Mouse (Mus musculus) inflammation-experienced regulatory T-cells, adult 6 months (primary cell): Measurements from ENCODE around the gene 5530401A14Rik. TPM values are rescaled to one million over a fixed set of nuclear protein-coding genes. Genes with fewer than 3 reads are reported as not detected.

Experiments used
- ATAC-seq: one replicate; pipeline ENCODE4 v1.8.0; 2017
- polyA plus RNA-seq, 3 experiments: library from polyadenylated mRNA; unstranded; fragments of 100-300 nt; shearing (Covaris generic); gene quantifications; one replicate each; pipeline ENCODE4 v1.2.1; 2017

Gene 5530401A14Rik
- not detected for polyA plus RNA-seq

DNA sequence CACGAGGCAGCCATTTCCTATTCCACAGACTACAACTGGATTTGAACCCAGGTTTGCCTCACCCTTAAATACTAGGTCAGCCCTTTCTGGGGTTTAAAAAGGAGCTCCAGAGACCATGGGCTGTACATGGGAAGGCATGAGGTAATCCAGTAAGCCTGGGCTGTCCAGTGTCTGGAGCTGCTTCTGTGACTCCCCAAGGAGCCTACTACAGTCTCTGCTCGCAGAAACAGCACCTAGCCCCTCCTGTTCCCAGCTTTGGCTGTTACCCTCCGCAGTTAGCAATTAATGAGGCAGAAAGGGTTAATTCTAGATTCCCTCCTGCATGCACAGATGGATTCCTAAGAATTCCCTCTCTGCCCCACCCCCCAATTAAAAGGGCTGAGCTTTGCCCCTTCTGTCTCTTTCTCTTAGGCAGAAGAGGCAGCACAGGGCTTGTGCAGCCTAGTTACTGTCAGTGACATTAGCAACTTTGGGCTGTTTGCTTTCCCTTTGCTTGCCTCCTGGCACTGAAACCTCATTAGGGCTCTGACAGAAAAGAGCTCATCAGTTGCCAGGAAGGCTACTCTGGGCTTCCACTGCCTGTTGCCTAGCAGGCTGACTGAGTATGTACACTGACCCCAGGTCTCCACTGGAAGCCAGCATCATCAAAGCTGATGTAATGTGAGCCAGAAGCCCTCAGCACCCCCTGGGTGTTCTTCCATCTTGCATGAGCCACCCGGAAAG lies at the start of gene 5530401A14Rik:
Gene 5530401A14Rik (plus strand): TSS at position 424 of the 723 bp plus-strand sequence.
- ATAC-seq, result no peak

DNA sequence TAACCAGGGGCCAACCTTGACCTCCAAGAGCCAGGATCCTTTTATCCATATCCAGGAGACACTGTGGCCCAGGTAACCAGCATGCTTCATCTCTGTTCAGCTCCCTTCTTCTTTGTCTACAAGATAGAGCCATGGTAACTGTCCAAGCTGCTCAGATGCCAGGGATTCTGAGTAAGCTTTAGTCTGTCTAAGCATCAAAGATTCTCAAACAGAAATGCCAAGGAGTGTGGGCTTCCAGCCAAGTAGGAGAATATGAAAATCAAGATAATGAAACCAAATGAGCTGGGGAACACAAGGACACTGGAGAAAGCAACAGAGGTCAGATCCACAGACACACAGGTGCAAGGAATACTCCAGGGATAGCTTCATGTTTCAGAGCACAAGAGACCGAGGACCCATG lies 45.7 kb upstream of the 5530401A14Rik start:
- no peak for ATAC-seq

DNA sequence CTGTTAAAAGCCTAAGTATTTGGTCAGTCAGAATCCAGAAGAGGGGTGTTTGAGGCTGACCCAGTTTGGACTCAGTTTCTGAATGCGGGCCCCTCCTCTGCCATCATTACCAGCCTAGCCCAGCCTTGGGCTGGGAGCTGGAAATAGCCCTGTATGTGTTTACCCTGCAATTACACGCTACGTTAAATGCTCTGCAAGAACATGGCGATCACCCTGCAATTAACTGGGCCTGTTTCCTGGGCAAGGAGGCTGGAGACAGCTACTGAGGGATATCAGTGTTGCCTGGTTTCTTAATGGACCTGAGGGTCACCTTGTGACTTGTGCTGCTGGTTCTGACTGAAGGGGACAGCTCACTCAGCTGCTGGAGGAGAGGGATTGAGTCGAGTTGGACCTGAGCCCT lies 43.9 kb upstream of the 5530401A14Rik start:
- no peak for ATAC-seq

DNA sequence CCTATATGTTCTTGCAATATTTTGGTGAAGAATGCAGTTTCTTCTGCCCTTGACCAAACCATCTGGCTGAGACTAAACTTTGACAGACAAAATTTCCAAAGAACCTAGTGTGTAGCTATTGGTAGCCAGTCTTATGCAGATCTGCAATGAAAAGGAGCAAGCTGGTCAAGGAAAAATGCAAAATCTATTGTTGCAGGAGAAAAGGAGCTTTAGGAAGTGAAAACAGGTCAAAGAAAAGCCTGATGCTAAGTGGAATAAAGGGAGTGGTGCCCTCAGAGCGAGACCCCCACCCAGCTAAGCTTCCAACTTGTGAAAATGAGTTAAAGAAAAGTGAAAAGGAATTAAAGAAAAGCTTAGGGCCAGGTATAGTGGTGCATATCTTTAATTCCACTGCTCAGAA lies 28.1 kb upstream of the 5530401A14Rik start:
- no peak for ATAC-seq

DNA sequence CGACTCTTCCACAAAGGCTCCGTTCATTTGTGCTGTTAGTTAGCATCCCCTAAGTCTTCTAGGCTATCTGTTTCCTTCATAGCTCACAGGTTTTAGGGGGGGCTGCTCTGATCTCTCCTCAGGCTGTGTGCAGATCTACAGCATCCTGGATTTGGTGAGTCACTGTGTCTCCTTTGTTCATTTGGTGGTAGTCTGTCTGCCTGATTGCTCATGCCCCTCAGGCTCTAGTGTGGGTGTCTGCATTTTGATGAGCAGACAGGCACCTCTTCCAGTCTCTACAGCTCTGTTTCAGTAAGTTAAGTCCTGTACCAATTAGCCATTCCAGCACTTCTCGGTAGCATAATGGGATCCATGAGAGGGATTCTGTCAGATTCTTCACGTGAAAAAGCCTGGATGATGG lies 22.0 kb upstream of the 5530401A14Rik start:
- ATAC-seq, result no peak

DNA sequence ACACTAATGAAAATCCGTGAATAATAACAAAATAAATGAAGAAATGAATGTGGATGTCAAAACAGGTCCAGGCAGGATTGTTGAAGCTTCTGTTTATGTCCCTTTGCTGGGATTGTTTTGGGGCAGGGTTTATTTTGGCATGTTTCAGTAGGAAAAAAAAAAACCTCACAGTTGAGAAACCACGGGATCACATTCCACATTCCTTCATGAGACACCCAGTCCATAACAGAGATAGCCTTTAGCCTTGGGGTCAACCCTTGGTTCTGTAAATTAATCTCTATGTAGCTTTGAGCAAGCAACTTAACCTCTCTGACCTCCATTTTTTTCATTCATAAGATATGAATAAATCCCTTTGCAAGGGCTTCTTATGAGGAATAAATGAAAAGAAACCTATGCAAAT lies 19.5 kb upstream of the 5530401A14Rik start:
- ATAC-seq, result no peak

DNA sequence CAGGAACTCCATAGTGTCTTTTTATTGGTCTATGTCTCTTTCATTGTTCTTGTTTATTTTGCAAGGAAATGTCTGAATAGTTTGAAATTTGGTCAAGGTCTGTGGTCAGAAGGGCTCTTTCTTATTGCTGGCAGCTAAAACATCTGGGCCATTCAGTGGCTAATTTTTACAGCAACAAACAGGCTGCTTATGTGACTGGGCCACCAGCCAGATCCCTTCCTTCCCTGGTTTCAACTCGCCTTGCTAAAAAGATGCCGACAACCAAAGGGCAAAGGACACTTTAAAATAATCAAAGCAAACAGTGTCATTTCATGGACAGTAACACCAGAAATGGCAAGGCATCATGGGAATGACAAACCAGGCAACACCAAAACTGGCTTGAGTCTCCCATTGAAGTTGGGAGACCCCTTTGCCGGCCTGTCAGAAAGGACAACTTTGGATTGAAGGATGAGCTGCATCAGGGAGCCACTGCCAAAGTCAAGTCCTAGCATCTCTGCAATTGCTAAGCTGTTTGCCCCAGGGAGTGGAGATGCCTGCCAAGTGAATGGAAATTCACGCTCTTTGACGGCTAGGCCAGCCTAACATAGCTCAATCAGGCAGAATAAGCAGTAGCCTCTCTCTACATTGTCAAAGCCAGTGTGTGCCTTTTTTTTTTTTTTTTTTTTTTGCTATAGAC lies 15.3 kb upstream of the 5530401A14Rik start:
- ATAC-seq, result no peak

DNA sequence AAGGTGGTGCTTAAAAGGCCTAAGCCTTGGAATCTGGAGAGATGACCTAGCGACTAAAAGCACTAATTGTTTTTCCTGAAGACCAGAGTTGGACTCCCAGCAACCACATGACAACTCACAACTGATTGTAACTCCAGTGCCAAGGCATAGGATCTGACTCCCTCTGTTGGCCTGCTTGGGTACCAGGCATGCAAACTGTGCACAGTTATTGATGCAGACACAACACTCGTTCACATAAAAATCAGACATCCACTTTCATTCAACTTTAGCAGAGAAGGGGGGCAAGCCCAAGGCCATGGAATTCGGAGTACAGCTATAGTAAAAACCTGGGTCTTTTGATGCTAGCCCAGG lies 14.8 kb upstream of the 5530401A14Rik start:
- ATAC-seq, result no peak

DNA sequence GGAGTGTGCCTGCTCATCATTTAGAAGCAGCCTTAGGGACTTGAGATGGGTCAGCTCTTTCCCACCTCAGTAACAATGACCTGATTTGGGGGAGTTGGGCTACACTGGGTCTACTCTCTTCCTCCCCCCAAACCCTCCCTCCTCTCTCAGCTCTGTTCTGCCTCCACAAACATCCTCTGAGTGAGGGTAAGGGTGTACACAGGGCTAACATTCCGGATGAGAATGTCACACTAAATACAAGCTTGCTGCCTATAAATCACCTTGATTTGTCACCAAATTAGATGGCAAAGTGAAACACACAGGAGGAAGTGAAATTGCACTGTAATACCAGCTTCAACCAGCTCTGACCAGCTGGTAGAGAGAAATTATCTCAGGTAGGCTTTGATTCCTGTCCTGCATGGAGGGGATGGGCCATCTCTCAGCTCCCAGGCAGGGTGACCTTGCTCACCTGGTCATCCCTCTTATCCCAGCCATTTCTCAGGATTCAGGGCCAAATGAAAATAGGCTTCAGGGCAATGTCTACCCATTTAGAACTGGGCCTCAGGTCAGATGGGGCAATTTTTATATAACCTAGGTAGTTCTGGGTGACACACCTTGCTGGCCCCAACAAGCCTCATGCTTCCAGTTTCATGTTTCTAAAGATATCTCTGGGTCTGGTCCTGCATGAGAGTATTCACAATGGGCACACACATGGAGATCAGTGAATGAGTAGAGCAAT lies 12.5 kb upstream of the 5530401A14Rik start:
- no peak for ATAC-seq

DNA sequence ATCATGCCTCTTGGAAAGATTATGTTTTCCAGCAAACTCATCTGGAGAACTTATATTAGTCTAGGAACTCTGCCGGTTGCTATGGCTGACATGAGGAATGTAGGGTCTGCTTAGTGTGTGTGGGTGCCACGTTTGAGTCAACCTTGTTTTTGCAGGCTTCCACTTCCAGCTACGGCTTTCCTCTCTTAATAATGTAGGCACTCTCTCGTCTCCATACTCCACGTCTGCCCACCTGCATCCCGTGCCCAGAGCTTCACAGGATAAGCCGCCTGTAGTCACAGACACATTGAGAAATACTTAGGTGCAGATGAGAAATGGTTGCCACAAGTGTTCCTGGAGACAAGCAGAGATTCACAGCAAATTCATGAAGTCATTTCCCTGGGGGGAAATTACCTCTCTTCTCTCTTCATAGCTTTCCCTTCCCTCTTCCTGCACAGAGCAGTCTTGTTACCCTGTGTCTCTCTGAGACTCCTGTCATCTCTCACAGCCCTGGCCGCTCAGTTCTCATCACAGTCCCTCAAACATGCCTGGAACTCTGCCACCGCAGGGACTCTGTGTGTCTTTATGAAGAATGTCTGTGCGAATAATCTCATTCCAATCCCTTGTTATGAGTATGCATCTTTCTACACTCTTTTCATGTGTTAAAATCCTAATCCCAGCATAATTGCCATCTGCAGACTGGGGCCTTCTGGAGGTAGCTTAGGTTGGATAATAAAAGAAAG lies 5.3 kb downstream of the 5530401A14Rik start:
- no peak for ATAC-seq

DNA sequence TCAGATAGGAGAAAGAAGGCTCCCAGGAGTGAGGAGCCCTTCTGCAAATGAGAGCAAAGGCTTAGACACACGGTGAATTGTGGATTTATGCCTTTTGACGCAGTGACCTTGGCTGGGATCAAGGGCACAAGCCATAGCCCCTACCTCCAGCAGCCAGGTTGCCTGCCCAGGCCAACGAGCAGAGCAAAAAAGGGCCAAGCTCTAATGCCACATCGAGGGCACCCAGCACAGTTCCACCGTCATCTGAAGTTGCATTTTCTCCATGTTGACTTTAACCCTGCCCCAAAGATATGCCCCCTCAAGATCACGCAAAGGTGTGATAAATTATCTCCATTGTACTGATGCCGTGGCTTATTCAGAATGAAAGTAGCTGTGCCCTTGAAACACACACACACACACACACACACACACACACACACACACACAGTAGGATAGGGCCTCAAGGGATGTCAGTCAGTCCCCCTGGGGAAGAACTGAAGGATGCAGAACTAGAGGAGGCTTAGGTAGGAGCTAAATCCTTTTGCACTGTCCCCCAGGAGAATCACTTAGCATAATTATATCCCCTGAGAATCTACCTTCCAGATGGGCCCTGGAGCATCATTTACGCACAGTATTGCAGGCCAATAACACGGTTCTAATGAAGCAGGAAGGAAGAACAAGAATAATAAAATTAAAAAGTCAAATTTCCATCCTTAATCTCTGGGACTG lies 11.2 kb downstream of the 5530401A14Rik start:
- ATAC-seq, result no peak

DNA sequence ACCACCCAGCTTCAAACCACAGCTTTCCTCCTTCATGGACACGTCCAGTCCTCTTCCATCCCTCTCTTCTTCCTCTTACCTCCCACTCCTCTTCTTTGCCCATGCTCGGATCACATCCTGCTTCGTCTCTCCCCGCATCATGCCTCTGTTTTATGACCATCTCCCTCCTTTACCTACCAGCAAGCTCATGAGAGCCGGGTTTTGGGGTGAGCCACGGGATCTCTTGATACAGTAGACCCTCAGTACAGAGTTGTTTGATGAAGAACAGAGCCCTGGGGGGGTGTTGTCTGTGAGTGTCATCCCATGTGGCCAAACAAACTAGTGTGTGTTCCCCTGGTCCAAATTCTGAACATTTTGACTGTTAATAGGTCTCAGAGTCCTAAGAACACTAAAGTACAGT lies 36.0 kb downstream of the 5530401A14Rik start:
- no peak for ATAC-seq

DNA sequence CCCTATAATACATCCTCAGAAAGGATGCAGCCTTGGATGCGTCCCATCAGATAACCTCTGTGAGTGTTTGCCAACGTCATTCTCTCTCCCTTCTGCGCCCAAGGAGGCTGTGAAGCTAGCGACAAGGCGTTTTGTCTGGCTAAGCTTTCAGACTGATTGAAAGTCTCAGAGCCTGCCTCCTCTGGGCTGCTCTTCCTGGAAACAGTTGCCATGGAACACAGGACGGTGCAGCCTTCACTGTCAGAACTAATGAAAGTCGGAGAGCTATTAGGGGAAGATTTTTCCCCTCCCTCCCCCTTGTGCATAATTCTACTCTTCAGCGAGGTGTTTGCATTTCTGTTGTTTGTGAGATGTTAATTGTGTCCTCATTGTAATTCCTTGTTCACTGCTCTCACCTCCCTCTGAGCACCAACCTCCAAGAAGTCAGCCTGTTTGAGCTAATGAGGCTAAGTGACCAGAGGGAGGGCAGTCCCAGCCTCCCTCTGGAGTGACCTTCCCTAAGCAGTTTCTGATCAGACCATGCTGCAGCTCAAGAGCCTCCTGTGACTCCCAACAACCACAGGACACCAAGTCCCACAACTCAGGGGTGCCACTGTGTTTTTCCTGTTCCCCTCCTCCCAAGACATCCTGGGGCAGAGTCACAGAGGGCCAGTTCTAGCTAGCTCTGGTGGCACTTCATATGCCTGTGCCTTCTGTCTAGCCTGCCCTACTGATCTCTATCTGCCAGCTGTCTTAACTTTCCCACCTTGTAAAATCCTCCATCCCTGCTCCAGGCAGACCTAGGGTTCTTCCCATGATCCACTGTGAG lies 37.3 kb downstream of the 5530401A14Rik start:
- no peak for ATAC-seq

DNA sequence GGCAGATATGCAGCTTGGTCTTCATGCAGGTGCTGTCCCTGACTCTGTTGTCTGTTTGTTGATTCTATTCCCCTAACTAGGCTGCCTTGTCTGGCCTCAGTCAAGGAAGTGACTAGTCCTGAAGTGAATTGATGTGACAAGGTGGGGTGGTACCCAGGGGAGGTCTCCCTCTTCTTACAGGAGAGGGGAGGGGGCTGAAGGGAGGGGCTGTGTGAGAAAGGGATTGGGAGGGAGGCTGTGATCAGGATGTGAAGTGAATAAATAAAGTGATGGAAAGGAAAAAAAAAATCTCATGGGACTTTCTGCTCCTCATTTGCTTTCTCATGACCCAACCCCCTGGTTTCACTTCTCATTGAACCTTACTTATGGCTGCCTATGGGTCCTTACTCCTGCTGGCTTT lies 41.8 kb downstream of the 5530401A14Rik start:
- ATAC-seq, result no peak

DNA sequence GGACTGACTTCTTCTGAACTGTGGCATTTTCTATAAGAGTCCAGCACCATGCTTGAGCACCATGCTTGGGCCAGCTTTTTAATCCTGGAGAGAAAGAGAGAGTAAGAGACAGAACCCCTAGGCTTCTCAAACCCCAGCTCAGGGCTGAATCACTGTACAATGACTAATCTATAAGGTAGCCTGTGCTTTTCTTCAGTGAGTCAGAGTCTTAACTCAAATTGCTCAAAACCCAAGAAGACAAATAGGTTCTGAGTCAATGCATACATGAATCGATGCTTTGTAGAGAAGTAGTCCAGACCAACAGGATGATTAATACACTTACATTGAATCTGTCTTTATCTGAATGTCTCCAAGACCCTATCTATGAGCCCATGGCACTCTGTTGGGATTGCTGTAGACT lies 48.3 kb downstream of the 5530401A14Rik start:
- ATAC-seq, result no peak

DNA sequence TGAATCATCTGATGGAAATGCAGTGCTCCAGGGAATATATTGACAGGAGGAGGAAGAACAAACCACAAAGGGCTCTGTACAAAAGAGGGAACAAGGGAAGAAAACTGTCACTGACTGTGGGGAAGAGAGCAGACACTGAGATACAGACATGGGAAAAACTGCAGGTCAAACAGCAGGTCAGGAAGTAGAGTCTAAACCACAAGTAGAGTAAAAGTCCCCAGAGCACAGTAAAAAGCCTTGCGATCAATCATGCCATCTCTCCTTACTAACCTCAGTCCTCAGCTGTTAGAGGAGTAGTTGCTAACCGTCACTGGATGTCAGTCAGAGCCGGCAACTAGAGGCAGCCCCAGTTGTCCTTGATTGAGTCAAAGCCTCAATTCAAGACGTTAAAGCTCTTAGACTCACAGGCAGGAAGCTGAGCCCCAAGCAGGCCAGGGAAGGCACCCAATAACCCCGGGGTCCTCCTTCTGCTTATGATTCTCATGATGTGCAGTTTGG lies 49.0 kb downstream of the 5530401A14Rik start:
- ATAC-seq, result no peak

DNA sequence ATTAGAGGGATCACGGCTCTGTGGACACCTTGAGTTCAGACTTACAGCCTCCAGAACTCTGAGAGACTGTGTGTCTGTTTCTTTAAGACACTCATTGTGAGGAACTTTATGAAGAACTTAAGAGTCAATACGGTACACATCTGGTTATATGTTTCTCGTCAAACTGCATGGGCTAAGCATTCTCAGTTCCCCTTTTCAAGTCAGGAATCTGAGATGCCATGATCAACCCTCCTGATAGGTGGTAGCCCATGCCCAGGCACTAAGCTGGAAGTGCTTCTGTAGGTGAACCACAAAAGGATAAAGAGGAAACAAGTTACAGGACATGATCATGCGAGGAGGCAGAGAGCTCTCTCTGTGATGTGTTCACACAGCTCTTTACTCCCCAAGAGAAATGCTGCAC lies 52.6 kb downstream of the 5530401A14Rik start:
- no peak for ATAC-seq

DNA sequence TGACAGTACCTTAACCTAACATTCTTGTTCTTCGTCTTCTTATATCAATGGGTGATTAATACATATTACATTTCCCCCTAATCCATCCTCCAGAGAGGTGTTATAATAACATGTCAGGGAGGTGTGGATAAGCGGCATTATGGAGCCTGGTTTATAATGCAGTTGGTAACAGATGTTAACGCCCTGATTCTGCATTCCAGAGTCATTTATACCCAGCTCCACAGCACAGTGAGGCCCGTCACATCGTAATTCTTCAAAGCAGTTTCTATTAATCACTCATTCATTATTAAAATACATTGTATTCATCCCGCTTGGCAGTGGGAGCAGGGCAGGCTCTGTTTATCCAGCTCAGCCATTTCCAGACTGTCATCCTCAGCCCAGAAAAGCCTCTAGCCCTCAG lies 55.0 kb downstream of the 5530401A14Rik start:
- no peak for ATAC-seq

DNA sequence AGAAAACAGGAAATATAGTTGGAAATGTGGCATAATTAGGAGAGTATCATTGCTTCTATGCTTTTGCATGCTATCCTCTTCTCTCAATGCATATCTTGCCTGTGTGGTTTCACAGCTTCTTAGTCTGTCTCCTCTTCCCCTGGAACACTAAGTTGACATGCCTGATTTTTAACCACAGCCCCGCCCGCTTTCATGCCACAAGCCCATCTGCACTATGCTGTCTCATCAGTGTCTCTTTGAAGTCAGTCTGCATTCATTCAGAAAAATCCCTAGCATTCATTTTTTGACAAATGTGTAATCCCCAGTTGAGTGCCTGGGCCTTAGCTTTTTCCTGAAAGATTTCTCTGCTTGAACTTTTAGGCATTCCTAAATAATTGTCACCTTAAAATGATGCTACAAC lies 62.6 kb downstream of the 5530401A14Rik start:
- no peak for ATAC-seq

DNA sequence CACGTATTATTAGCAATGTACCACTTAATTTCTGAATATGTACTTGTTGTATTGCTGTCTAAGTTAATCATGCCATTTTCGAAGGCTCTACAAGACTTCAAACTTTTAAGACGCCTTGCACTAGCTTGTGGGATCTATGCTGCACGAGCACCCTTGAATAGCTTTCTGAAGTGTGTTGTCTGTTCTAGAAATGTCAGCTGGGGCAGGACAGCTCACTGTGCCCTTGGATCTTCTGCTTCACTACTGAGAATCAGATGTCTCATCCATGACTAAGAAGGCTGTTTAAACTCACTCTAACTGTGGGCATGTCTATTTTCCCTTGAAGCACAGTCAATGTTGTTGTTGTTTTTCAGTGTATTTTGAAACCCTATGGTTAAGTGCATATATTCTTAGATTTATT lies 63.2 kb downstream of the 5530401A14Rik start:
- ATAC-seq, result no peak

DNA sequence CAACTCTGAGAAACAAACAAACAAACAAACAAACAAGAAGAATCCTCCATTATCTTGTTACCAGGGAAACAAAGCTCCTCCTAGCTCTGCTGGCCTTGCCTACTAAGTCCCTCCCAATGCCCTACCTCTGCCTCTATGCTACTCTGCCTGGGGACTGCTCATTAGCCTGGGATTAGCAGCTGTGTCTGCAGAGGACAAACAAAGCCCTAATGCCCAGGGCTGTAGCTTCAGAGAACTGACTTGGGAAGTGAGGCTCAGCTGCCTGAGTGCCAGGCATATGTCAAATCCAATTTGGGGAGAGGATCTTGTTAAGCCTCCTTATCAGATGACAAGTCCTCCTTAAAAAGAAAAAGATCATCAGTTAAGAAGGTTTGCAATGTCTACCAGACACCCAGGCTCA lies 65.9 kb downstream of the 5530401A14Rik start:
- ATAC-seq, result no peak

DNA sequence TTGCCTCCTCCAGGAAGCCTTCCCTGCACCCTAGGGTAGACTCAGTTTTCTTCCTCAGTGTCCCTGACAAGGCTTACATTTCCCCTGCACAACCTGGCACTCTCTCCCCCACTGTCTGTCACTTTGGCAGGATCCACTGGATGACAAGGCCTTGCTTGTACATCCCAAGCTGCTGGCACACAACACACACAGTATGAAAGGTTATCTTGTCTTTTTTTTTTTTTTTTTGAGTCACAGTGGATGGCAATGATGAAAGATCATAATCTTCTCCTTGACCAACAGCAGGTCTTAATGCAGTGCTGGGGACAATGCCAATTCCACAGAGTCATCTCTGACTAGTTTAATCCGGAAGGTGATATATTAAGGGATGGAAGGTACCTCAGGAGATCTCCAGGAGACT lies 77.0 kb downstream of the 5530401A14Rik start:
- no peak for ATAC-seq
